Mouse (Mus musculus) forelimb bud, embryonic 11.5 days (tissue): ENCODE results near the gene Cadps.

Source experiments
- DNase-seq: peaks from one replicate; pipeline ENCODE4 v3.0.0-alpha.2; 2012; ENCODE audit warnings: low read depth, low spot score

The Cadps gene

GRCm38 (mm10) chr14:12730979-12731378, 91.9 kb downstream of the Cadps start:
- DNase-seq: no peak

DNA sequence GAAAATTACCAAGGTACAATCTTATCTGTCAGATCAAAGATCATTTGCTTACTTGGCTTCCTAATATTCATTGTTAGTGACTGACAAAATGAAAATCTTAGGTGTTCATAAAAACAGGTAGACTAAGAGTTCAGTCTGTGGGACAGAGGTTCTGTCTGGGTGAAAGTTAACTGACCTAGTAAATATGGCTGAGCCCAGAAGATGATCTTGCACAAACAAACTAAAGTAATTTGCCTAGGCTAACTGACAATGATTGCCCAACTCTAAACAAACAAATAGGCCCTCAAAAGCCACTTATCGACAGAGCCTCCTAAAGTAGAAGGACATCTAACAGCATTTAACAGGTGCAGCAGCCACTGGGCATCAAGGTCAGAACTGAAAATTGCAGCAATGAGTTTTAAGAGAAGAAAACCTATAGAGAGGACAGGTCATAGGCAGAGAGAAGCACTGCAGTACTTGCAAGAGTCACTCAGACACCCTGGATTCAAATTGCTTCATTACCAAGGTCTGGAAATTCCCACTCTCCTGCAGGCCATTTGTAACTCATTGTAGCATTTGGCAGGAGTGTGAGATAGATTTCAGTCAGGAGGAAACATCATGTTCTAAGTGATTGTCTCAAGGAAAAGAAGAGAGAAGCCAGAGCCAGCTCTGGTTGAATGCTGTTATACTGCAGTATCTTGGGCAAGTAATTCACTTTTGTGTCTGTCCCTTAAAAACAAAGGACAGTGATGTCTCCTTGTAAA, 100.3 kb downstream of the Cadps start:
- DNase-seq: no peak

- no peak for DNase-seq
Measured at GRCm38 (mm10) chr14:12718766-12719165, 104.1 kb downstream of the Cadps start.

DNA sequence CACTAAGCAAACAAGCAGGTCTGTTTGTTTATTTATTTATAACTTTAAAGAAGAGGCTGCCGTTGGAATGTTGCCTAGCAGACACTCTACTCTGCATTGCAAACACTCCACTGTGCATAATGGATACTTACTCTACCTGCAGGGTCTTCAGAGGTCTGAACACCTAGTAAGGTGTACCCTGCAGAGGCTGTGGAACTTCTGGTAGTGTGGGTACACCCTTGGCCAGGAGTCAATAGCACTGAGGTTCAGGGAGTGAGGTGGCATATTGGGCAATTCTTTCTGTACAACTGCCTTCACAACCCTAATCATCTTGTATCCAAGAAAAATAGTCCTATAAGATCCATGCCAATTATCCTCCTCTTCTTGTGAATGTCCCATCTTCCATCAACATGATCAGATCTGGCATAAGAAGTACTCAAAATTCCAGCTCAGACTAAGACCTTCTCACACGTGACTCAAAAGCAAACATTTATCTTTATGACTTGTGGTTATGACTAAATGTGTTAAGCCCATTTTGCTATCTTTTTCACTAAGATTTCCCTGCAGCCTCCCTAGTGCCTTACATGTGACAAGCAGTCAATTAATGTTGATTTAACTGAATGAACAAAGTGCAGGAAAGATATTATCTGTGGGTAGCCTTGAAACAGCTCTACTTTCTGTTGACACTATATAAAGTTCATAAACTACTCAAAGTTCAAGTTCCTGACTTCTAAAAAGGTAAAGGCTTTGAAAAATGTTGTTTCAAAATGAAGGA, 106.8 kb downstream of the Cadps start:
- no peak for DNase-seq

- no peak for DNase-seq
Measured at GRCm38 (mm10) chr14:12707395-12707794, 115.5 kb downstream of the Cadps start.

DNA sequence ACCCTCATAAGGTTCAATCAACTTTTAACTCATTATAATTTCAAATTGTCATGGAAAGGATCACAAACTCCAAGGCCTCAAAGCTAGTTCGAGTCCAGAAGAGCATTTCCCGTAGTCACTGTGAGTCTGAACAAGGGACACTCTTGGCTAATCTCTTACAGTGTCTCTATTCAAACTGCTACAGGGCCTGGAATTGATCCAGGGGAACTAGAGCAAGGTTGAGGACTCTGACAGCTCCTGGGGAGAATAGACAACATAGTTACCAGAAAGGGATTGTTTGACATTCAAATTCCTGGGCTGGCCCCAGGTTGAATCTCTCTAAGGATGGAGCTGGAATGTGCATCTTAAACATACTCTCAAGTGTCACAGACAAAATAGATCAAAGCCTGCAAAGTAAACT, 118.4 kb downstream of the Cadps start:
- DNase-seq: no peak

DNA sequence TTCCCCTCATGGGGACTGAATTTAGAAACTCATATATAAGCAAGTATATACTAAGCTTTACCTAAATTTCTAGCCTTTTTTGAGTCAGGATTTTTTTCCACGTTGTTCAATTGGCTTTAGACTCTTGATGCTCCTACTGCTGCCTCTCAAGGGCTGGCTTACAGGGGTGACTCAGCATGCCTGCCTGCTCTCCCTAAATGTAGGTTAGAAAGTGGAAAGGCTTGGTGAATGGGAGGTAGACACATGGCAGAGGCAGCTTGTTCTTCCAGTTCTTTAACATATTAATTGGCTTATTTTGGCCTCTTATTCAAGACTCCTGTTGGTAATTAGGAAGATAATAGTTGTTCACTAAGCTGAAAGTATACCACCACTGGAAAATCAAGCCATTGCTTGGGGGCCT, 132.7 kb downstream of the Cadps start:
- DNase-seq: no peak

GRCm38 (mm10) chr14:12685015-12685414, 137.9 kb downstream of the Cadps start:
- DNase-seq: no peak

- no peak for DNase-seq
Measured at GRCm38 (mm10) chr14:12680819-12681638, 141.8 kb downstream of the Cadps start.

- no peak for DNase-seq
Measured at GRCm38 (mm10) chr14:12661430-12661829, 161.4 kb downstream of the Cadps start.

- DNase-seq: no peak
Measured at GRCm38 (mm10) chr14:12657351-12657750, 165.5 kb downstream of the Cadps start.

DNA sequence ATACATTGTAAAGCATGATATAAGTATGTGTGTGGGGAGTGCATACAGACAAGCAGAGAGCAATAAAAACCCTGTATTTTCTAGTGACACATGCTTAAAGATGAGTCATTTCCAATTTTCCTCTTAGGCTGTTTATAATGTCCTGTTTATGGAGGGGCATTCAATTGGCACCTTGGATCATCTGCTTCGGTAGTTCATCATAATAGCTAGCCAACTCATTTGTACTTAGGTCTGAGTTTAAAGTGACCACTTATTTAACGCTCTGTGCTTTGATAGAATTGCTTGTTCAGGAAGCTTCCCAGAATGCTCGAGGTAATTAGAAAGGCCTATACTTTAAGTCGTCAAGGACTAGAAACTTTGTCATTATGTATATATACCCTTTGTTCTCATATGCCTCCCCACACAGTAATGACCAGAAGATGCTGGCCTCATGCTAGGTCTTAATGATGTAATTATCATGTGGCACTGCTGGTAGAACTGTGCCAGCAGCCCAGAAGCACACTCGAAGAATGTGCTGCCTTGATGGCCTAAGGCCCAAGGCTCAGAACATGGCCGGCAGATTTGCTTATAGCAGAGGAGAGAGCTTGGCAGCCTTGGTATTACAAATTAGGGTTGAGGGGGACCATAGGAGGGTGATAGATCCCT, 179.9 kb downstream of the Cadps start:
- no peak for DNase-seq

GRCm38 (mm10) chr14:12638762-12639161, 184.1 kb downstream of the Cadps start:
- no peak for DNase-seq

DNA sequence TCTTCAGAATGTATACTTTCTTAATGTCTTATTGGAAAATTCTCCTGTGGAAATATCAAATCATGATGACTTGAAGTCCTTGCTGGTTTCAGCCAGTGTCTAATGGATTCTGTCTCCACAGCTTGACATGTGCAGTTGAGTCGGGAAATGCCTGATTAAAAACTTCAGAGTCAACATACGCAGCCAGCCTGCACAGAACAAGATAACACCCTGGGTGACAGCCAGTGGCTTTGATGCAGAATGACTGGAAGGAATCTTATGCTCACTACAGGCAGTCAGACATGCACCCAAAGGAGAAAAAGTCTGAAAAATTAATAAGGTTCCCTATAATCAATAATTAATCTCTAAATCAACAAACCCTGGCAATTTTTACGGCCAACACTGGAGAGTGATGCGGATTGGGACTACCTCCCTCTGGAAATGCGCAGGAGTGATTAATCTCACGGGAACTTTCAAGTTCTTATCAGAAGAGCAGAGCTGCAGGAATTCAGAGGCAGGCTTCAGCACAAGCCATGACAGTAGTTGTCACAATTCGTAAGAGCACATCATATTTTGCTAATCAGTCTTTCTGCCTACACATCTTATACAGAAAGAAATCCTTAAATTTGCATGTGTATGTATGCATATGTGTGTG, 185.6 kb downstream of the Cadps start:
- no peak for DNase-seq

- no peak for DNase-seq
Measured at GRCm38 (mm10) chr14:12624256-12625130, 198.4 kb downstream of the Cadps start.

DNA sequence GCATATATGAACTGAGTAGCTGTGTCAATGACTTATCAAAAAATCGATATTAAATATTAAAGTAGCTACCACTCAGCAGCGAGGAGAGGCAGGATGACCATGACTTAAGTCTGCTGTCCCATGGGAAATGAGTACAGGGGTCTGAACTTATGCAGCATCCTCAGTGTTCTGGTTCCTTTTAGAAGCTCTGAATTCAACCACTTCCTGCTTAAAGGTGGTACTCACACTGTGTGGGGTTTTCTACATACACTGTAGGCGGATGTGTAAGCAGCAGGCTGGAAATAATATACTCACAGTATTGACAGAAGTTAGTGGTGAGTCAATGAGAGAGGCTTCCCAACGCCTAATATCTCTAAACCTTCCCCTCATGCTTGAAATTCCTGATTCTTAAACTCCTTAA, 215.9 kb downstream of the Cadps start:
- DNase-seq: no peak

- DNase-seq: no peak
Measured at GRCm38 (mm10) chr14:12606202-12606601, 216.7 kb downstream of the Cadps start.

DNA sequence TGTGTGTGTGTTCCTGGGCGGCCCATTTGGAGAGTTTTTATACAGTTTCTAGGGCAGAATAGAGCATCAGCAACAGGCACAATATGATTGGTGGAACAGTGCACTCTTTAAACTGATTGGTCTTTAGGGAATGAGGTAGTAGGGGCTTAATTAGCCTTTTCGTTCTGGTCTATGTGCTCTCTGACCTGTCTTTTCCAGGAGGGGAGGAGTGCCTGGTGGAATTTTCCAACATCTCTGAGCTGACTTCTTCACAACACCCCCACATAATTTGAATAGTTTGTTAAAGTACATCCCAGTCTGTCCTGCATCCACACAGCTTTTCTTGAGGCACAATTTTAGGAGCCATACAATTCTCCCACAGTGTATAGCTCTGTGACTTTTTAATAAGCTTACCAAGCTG, 220.8 kb downstream of the Cadps start:
- DNase-seq: no peak

DNA sequence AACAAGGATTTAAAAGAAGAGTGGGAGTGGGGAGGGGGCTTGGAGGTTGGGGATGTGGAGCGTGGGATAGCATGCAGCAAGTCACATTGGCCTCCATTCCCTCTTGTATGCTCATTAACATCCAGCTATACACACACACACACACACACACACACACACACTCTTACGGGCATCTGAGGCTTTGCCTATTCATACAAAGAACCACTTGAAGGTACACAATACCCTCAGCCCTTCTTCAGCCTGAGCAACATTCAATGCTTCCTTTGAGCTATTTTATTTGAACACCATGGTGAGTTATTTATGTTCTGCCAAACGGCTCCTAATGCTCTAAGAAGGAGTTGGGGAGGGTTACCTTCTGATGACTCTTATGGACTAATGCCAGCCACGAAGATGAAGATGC, 227.6 kb downstream of the Cadps start:
- DNase-seq: no peak

GRCm38 (mm10) chr14:12592472-12593075, 230.3 kb downstream of the Cadps start:
- DNase-seq: no peak
